Mouse (Mus musculus) ES-Bruce4 (cell line): ENCODE measurements around the gene Pdzd2.

ENCODE experiments used
- CTCF ChIP-seq: IDR thresholded peaks from one replicate; pipeline ENCODE4 v1.8.1; 2011; ENCODE audit warnings: low read depth, low read length
- POLR2A ChIP-seq: IDR thresholded peaks from one replicate; pipeline ENCODE4 v1.8.1; 2011; ENCODE audit warnings: low read length; ENCODE audit not compliant: insufficient read depth

DNA sequence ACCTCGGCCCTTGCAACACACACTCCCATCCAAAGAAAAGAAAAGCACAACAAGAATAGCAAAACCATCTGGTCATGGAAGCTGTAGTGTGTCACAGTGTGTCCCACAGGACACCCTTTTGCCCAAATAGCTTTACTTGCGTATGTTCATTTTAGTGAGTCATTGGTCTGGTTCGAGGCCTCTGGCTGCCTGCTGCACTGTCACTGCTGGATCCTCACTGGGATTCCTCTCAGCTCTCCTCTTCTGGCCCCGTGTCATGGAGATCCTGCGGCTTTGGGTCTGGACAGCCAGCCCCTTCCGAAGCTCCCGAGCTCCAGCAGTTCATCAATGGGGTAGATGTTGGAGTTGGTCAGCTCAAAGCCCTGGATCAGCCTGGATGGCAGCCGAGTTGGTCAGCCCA, 421.3 kb downstream of the Pdzd2 start:
- TF ChIP-seq POLR2A (no peak), CTCF (no peak)
